Mouse (Mus musculus) liver, embryonic 15.5 days (tissue): ENCODE data around the gene Samhd1. TPM values are rescaled to one million over a fixed set of nuclear protein-coding genes. Genes with fewer than 3 reads are reported as not detected.
A peak's percentile ranks its signal among the peaks of the same experiment; 100 is the strongest.

Source experiments
- ATAC-seq: fragments of 200-750 bp; cut with Nextera tagmentation; 2 replicates; pipeline ENCODE4 v1.8.0; 2017; ENCODE audit warnings: moderate number of reproducible peaks, mild to moderate bottlenecking, moderate library complexity; ENCODE audit not compliant: insufficient read depth
- H3K27ac ChIP-seq: fragments of 300-500 bp; sonication (generic); replicated peaks from 2 replicates; pipeline ENCODE4 v1.5.1; 2015; ENCODE audit warnings: mild to moderate bottlenecking, inconsistent platforms
- H3K27me3 ChIP-seq: fragments of 300-500 bp; sonication (generic); 2 replicates; pipeline ENCODE4 v1.6.1; 2015; ENCODE audit warnings: mild to moderate bottlenecking, inconsistent platforms
- H3K36me3 ChIP-seq: fragments of 300-500 bp; sonication (generic); replicated peaks from 2 replicates; pipeline ENCODE4 v1.6.1; 2015; ENCODE audit warnings: moderate library complexity, mild to moderate bottlenecking, inconsistent platforms
- H3K4me1 ChIP-seq: fragments of 300-500 bp; sonication (generic); replicated peaks from 2 replicates; pipeline ENCODE4 v1.6.1; 2015; ENCODE audit warnings: inconsistent platforms
- H3K4me2 ChIP-seq: fragments of 300-500 bp; sonication (generic); 2 replicates; pipeline ENCODE4 v1.6.1; 2015; ENCODE audit warnings: moderate library complexity, mild to moderate bottlenecking, inconsistent platforms
- H3K4me3 ChIP-seq: fragments of 300-500 bp; sonication (generic); replicated peaks from 2 replicates; pipeline ENCODE4 v1.5.1; 2015; ENCODE audit warnings: mild to moderate bottlenecking, inconsistent platforms
- H3K9ac ChIP-seq: fragments of 300-500 bp; sonication (generic); 2 replicates; pipeline ENCODE4 v1.6.1; 2015; ENCODE audit warnings: moderate library complexity, mild to moderate bottlenecking, inconsistent platforms
- H3K9me3 ChIP-seq: fragments of 300-500 bp; sonication (generic); replicated peaks from 2 replicates; pipeline ENCODE4 v1.6.1; 2016; ENCODE audit warnings: inconsistent platforms
- WGBS: fragments of 180-500 bp; shearing (Covaris S2); methylation state at CpG from one replicate; pipeline ENCODE4 v1.1.7; 2015; ENCODE audit warnings: mixed read lengths; ENCODE audit not compliant: insufficient replicate concordance; 5-methylcytosine and 5-hydroxymethylcytosine counted together
- polyA plus RNA-seq: library from polyadenylated mRNA; unstranded; fragments of >200 nt; fragmentation: Nextera tagmentation; extraction: Ambion mirVana; gene quantifications from 2 replicates; pipeline ENCODE4 v1.2.1, GENCODE M21; 2015

Gene Samhd1
- polyA plus RNA-seq, 1 experiment from 2014 or later = 18.1 TPM

DNA sequence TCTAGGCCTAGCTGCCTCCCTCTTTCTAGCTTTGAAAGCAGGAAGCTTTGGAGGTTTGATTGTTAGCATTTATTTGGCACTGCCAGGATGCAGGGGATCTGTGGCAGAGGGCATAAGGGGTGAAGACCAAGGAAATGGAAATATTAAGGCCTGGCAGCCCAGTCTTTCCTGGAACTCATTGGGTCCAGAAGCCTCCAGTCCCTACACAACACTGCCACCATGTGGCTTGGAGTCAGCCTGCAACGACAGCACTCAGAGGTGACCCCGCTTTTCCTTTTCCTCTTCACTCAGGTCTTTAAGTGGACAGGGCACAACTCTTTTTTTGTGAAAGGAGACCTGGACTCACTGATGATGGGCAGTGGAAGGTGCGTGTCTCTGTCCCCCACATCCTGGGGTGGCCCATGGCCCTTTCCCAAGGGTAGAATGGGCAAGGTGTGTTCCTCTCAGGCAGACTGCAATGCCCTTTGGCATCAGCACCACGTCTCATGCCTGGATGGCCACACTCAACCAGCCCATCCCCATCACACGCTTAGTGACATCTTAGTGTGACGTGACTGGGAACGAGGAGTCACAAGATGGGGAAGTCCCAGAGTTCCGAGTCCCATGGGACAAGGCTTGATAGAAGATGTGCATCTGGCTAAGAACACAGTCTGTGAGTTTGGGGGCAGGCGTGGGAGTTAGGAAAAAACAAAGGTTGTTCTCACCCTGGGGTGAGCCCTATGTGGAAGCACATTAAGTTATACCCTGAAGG, 39.9 kb downstream of the Samhd1 start:
- H3K9ac ChIP-seq = no peak overlapping the region
- no peak overlapping the region for H3K4me3 ChIP-seq
- no peaks in the 10 kb centered on the region for H3K27me3 ChIP-seq
- H3K9me3 ChIP-seq = no peaks in the 10 kb centered on the region
- WGBS = 50% methylated on average over 9 of the region's 9 CpGs
- H3K36me3 ChIP-seq = peaks cover 8% of the 10 kb centered on the region; the same call in 1 of the 2 replicates
- ATAC-seq = no peak
- H3K27ac ChIP-seq = no peak overlapping the region
- H3K4me1 ChIP-seq = no peaks in the 10 kb centered on the region
- H3K4me2 ChIP-seq = no peak overlapping the region

DNA sequence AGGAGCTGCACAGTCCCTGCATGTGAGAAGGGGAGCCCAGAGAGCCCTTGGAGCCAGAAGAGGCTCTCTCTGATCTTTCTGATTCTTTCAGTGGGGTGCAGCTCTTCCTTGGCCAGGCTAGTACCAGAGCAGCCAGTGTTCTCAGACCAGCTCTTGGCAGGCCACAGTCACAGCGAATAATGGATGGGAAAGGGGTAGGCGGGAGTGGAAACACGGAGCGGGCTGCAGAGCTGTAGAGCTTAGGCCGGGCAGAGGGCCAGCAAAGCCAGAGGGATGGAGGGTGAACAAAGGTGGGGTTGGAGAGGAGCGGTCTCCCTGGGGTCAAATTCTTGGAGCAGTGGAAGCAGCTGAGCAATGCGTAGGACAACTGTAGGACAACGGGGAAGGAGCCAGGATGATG, 43.0 kb downstream of the Samhd1 start:
- no peak overlapping the region for H3K4me2 ChIP-seq
- no peak for ATAC-seq
- WGBS = 69% methylated on average over 8 of the region's 8 CpGs
- no peak overlapping the region for H3K9ac ChIP-seq
- H3K27me3 ChIP-seq = no peaks in the 10 kb centered on the region
- no peaks in the 10 kb centered on the region for H3K4me1 ChIP-seq
- no peak overlapping the region for H3K4me3 ChIP-seq
- no peaks in the 10 kb centered on the region for H3K36me3 ChIP-seq
- no peak overlapping the region for H3K27ac ChIP-seq
- no peaks in the 10 kb centered on the region for H3K9me3 ChIP-seq

DNA sequence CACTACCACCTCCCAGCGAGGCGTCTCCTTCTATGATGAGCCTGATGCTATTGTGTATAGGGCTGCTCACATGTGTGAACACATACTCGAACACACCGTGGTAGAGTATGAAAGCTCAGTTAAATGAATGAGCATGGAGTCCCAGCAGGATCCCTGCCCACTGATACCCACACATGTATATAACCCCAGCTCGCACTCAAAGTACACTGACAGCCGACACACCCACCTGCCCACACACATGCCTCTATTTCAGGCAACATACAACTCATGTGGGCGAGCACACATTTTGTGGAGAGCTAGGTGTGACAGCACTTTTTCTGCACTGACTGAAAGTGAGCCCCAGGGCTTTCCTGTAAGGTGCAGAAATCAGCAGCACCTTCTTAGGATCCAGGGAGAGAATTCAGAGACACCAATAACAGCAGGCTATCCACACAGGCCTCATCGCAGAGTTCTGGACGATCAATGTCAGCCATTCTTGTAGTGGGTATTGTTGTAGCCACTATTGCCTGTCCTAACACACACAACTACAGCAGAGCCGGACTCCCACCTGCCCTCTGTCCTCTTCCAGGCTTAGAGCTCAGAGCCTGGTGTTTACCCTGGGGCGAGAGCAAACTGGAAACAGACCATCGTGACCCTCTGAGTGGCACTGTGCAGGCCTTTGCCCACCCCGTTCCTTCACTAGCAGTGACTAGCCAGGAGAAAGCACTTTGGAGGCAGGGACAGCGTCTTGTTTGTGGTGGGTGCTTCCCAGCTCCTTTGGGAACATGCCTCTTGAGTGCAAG, 47.3 kb downstream of the Samhd1 start:
- no peak overlapping the region for H3K9ac ChIP-seq
- H3K4me3 ChIP-seq = no peak overlapping the region
- WGBS = 61% methylated on average over 14 of the region's 14 CpGs
- ATAC-seq = no peak
- H3K4me2 ChIP-seq = no peak overlapping the region
- H3K27ac ChIP-seq = no peak overlapping the region
- H3K27me3 ChIP-seq = peaks cover 8% of the 10 kb centered on the region
- no peaks in the 10 kb centered on the region for H3K36me3 ChIP-seq
- H3K9me3 ChIP-seq = no peaks in the 10 kb centered on the region
- no peaks in the 10 kb centered on the region; the same call in 1 of the 2 replicates for H3K4me1 ChIP-seq

DNA sequence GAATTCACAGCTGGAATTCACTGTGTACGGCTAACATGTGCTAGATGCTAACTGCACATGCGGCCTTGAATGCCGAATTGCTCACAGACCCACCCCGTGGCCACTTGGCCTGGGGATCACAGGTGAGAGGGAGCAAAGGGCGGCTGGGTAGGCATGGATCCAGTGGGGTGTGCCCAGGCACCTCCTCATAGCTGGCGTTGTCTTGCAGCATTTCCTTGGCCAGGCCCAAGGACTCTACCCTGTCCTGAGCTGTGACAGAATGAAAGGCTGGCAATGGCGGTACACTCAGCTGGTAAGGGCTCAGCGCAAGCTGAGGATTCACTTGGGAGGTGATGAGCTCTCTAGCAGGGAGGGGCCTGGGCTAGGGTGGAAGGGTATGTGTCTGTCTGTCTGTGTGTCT, 48.3 kb downstream of the Samhd1 start, which contains the start of gene Tldc2:
Gene Tldc2, plus strand, starts transcription at position 260 of the 400 bp plus-strand sequence.
- Histone ChIP-seq H3K9me3 (no peaks in the 10 kb centered on the region), H3K36me3 (no peaks in the 10 kb centered on the region), H3K9ac (no peak within 1 kb of the TSS), H3K4me1 (no peaks in the 10 kb centered on the region; the same call in 1 of the 2 replicates), H3K27me3 (peaks cover 17% of the 10 kb centered on the region), H3K4me2 (no peak within 1 kb of the TSS), H3K4me3 (no peak within 1 kb of the TSS), H3K27ac (no peak within 1 kb of the TSS)
- no peak for ATAC-seq
- 71% methylated on average over 8 of the region's 8 CpGs for WGBS

DNA sequence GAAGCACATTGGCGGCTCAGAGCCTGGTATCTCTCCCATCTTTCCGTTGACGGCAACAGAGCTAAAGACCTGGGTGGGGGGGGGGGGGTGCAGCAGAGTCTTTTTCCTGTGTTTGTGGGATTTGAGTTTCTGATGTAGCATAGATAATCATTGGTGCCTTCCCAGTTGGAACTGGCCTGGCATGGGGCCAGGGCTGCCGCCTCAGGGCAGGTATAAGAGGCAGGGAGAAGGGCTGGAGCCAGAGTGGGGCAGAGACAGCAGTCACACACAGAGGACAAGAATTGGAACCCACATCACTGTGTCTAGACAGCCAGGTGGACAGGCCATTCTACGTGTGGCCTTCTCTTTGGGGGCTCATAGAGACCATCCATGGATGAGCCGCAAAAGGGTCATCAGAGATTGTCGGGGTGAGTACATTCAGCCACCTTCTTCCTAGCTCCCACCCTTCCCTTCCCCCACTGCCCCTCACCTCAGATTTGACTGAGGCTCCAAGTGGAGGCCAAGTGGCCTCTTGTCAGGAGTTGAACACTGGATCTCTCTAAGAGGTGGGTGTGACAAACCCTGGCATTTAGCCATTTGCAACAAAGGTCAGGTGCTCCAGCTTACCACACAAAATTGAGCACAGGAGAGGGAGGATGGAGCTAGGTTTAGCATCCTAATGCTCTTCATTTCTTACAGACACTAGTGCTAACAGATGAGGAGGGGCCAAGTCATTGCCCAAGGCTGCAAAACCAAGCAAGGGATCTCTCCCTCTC, 50.1 kb downstream of the Samhd1 start:
- H3K4me3 ChIP-seq = no peak overlapping the region
- peaks cover 35% of the 10 kb centered on the region for H3K27me3 ChIP-seq
- H3K9ac ChIP-seq = no peak overlapping the region
- no peaks in the 10 kb centered on the region for H3K36me3 ChIP-seq
- H3K4me2 ChIP-seq = no peak overlapping the region
- 66% methylated on average over 7 of the region's 7 CpGs for WGBS
- no peak overlapping the region for H3K27ac ChIP-seq
- H3K9me3 ChIP-seq = no peaks in the 10 kb centered on the region
- H3K4me1 ChIP-seq = no peaks in the 10 kb centered on the region; the same call in 1 of the 2 replicates
- no peak for ATAC-seq

DNA sequence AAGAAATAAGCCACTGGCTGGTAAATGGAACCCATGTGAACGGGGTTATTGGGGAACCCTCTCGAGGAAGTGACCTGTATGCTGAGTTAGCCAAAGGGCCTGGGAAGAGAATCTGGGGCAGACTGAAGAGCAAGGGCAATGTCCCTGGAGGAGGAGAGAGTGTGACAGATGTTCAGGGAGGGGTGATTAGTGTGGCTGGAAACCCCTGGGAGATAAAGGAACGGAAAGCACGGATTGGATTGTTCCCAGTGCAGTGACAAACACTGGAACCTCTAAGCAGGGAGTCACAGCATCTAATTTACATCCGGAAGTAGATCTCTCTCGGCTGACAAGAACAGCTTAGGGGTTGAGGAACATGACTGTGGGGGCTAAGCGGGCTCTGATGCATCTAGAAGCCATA, 53.1 kb downstream of the Samhd1 start:
- Histone ChIP-seq H3K36me3 (no peaks in the 10 kb centered on the region), H3K27me3 (peaks cover 65% of the 10 kb centered on the region)
- no peak for ATAC-seq

DNA sequence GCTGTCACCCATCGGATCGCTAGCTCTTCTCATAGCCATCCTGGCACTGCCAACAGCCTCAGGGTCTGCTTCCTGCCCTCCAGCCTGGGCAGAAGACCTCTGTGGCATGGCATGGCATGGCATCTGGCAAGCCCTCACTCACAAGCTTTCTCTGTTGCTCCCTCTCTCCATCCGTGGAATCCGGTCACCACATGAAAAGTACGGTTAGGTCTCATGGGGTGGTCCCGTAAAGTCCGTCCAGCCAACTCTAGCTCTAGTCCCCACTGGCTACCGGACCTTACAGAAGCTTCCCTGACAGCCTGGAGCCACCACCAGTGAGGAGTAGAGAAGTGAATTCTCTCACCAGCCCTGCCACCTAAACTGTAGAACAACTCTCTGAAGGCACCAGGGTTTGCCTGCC, 53.7 kb downstream of the Samhd1 start:
- ATAC-seq = no peak
- H3K27ac ChIP-seq = no peak overlapping the region
- no peaks in the 10 kb centered on the region for H3K9me3 ChIP-seq
- no peak overlapping the region for H3K9ac ChIP-seq
- H3K4me1 ChIP-seq = peaks cover 21% of the 10 kb centered on the region
- no peak overlapping the region for H3K4me3 ChIP-seq
- no peak overlapping the region for H3K4me2 ChIP-seq
- 78% methylated on average over 8 of the region's 8 CpGs for WGBS
- peaks cover 72% of the 10 kb centered on the region for H3K27me3 ChIP-seq
- no peaks in the 10 kb centered on the region for H3K36me3 ChIP-seq

More for the DNA sequence above, 53.1 kb downstream of the Samhd1 start:
- peaks cover 17% of the 10 kb centered on the region for H3K4me1 ChIP-seq
- no peak overlapping the region for H3K4me3 ChIP-seq
- H3K9ac ChIP-seq = no peak overlapping the region
- H3K4me2 ChIP-seq = no peak overlapping the region
- H3K27ac ChIP-seq = no peak overlapping the region
- WGBS = 15% methylated on average over 7 of the region's 7 CpGs
- no peaks in the 10 kb centered on the region for H3K9me3 ChIP-seq

DNA sequence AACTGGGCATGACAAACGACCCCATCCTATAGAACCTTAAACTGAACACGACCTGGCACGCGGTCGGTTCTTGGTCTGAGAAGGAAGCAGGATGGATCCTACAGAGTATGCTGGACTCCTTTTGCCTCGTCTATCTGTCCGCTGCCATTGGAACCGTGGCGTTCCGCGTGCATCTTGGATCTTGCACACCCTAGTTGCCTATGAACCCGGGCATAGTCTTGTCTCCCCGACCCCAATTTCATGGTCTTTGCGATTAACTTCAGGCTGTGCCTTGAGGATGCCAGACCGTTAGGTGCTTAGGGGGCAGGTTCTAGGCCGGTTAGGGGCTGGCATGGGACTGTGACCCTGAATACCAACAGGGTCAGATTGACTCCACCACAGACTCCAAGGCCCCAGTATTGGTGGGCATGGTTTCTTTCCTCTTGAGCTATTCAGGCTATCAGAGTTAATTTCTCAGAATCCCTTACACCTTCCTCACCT, 55.3 kb downstream of the Samhd1 start:
- Histone ChIP-seq H3K4me1 (peaks cover 32% of the 10 kb centered on the region), H3K27ac (no peak overlapping the region), H3K36me3 (no peaks in the 10 kb centered on the region), H3K4me3 (peak overlapping the region; percentile 60), H3K9ac (no peak overlapping the region), H3K27me3 (peaks cover 80% of the 10 kb centered on the region), H3K4me2 (peak overlapping the region; percentile 70), H3K9me3 (no peaks in the 10 kb centered on the region)
- no peak for ATAC-seq
- WGBS = 10% methylated on average over 16 of the region's 16 CpGs

DNA sequence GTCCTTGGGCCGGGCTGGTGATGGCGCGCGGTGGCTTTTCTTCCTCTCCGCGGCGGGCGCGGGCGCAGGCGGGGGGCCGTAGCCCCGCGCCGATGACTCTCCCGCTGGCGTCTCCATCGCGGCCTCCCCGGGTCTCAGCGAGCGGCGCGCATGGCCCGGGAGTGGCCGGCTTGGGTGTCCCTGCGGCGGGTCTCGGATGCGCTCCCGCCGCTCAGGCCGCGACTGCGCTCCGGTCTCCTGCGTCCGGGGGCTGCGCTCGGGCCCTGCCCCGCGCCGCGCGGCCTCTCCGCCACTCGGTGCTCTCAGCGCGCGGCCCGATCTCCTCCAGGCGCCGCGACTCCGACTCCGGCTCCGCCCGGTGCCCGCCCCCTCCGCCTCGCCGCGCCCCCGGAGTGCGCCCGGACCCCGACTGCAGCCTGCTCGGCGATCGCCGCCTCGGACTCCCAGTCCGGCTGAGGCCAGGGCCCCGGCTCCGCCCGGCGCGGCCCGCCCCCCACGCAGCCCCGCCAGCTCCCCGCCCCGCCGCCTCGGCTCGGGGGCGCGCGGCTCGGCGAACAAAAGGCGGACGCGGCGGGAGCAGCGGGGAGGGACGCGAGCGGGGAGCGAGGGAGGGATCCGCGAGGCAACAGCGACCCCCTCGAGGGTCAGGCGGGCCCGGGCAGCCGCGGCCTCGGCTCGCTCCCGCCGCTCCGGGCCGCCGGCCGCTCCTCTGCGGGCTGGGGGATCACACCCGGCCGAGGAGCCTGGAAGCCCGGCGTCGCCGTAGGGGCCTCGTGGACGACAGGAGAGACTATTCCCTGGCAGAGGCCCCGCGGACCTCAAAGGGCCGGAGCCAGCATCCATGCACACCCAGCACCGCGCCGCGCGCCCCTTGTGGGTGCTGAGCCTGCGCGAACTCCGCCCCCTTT, 56.0 kb downstream of the Samhd1 start, which contains the start of gene Soga1:
Gene Soga1, minus strand, starts transcription at position 462 of the 908 bp plus-strand sequence.
- peaks cover 80% of the 10 kb centered on the region for H3K27me3 ChIP-seq
- under 1% methylated on average over 131 of the region's 136 CpGs for WGBS
- peak within 1 kb of the TSS; percentile 9; the same call in 1 of the 2 replicates for H3K27ac ChIP-seq
- H3K4me3 ChIP-seq = peak within 1 kb of the TSS; percentile 60
- H3K9ac ChIP-seq = peak within 1 kb of the TSS; percentile 49
- no peaks in the 10 kb centered on the region for H3K36me3 ChIP-seq
- ATAC-seq = peak; percentile 71
- peak within 1 kb of the TSS; percentile 70 for H3K4me2 ChIP-seq
- peaks cover 36% of the 10 kb centered on the region for H3K4me1 ChIP-seq
- no peaks in the 10 kb centered on the region for H3K9me3 ChIP-seq
